In genomic region chrX:11807253-11807882, GRCm38 (mm10) we compare ENCODE assay signal across 8 mouse cellular contexts.
A peak's percentile ranks its signal among the peaks of the same experiment; 100 is the strongest.
DNase-seq lines count a peak whose midpoint lies in the region; ATAC-seq and TF ChIP-seq lines count a peak whose summit lies in the region.

No protein-coding gene starts in this region.

- no peaks in the 10 kb centered on the region for H3K9me3 ChIP-seq in forebrain, embryonic 16.5 days (ENCODE audit: control insufficient read depth, low read length)
- no peaks in the 10 kb centered on the region for H3K9me3 ChIP-seq in intestine, embryonic 16.5 days (ENCODE audit: control insufficient read depth, low read length)
- H3K9me3 ChIP-seq in limb, embryonic 14.5 days (ENCODE audit: control insufficient read depth, low read length), result no peaks in the 10 kb centered on the region
- H3K9me3 ChIP-seq in midbrain, postnatal 0 days (ENCODE audit: low read length), result no peaks in the 10 kb centered on the region

- peaks cover 15% of the 10 kb centered on the region for H3K4me1 ChIP-seq in forebrain, embryonic 16.5 days (replicated peaks; ENCODE audit: control insufficient read depth, insufficient read depth, low read length)
- 0 out of 2 replicates have a peak, but pooled peaks cover 4% of the 10 kb centered on the region for H3K4me1 ChIP-seq in intestine, embryonic 16.5 days (ENCODE audit: control insufficient read depth, insufficient read depth, low read length)
- H3K4me1 ChIP-seq in limb, embryonic 14.5 days (ENCODE audit: control insufficient read depth, insufficient read depth, low read length), result peaks cover 14% of the 10 kb centered on the region
- no peaks in the 10 kb centered on the region; the same call in 1 of the 2 replicates for H3K4me1 ChIP-seq in midbrain, postnatal 0 days (ENCODE audit: insufficient read depth, low read length)

- TF ChIP-seq POLR2A in limb, embryonic 14.5 days (IDR thresholded peaks at IDR 0.05; ENCODE audit: borderline replicate concordance, extremely low read depth, insufficient read depth, insufficient read length), result 0 out of 2 replicates have a peak, but pooled peaks have one; percentile 28

- TF ChIP-seq CTCF in gastrocnemius, adult 2 months (IDR thresholded peaks at IDR 0.05), result no peak
- no peak for TF ChIP-seq CTCF in midbrain, postnatal 0 days (IDR thresholded peaks at IDR 0.05)

- H3K9ac ChIP-seq in forebrain, embryonic 16.5 days (replicated peaks; ENCODE audit: low read depth, low read length), result peak overlapping the region; percentile 71
- peak overlapping the region; percentile 66 for H3K9ac ChIP-seq in intestine, embryonic 16.5 days (ENCODE audit: low read depth, low read length)
- H3K9ac ChIP-seq in limb, embryonic 14.5 days (ENCODE audit: low read depth, low read length, severe bottlenecking), result peak overlapping the region; percentile 58
- H3K9ac ChIP-seq in midbrain, postnatal 0 days (replicated peaks; ENCODE audit: low read length, poor library complexity, severe bottlenecking), result peak overlapping the region; percentile 65

- H3K27ac ChIP-seq in gastrocnemius, adult 2 months, result peak overlapping the region; percentile 71
- H3K27ac ChIP-seq in forebrain, embryonic 16.5 days (ENCODE audit: low read length), result peak overlapping the region; percentile 83
- peak overlapping the region; percentile 28; the same call in 1 of the 2 replicates for H3K27ac ChIP-seq in intestine, embryonic 16.5 days (ENCODE audit: low read length)
- H3K27ac ChIP-seq in limb, embryonic 14.5 days (replicated peaks; ENCODE audit: low read depth, low read length), result peak overlapping the region; percentile 38; the same call in 1 of the 2 replicates
- H3K27ac ChIP-seq in midbrain, postnatal 0 days (ENCODE audit: low read depth, low read length), result peak overlapping the region; percentile 38; the same call in 1 of the 2 replicates

- 4% methylated on average over 43 of the region's 71 CpGs for WGBS in forebrain, embryonic 16.5 days
- 5% methylated on average over 47 of the region's 71 CpGs for WGBS in intestine, embryonic 16.5 days
- 6% methylated on average over 47 of the region's 71 CpGs for WGBS in limb, embryonic 14.5 days
- WGBS in midbrain, postnatal 0 days, result 7% methylated on average over 33 of the region's 71 CpGs

- peak; percentile 56 for DNase-seq in gastrocnemius, adult 2 months
- no peak for DNase-seq in gastrocnemius, postnatal 36 days
- peak; percentile 33 for DNase-seq in adrenal gland, postnatal 10 days
- DNase-seq in limb, embryonic 14.5 days (ENCODE audit: low spot score), result peak; percentile 29
- peak; percentile 48 for DNase-seq in midbrain, postnatal 0 days (ENCODE audit: low spot score)
- DNase-seq in thymus, postnatal 4 days, result peak; percentile 41

- H3K36me3 ChIP-seq in forebrain, embryonic 16.5 days (ENCODE audit: control insufficient read depth, insufficient read depth), result no peaks in the 10 kb centered on the region
- no peaks in the 10 kb centered on the region for H3K36me3 ChIP-seq in intestine, embryonic 16.5 days (ENCODE audit: control insufficient read depth, insufficient read depth, low read length)
- H3K36me3 ChIP-seq in limb, embryonic 14.5 days (ENCODE audit: control insufficient read depth, insufficient read depth, low read length), result no peaks in the 10 kb centered on the region
- H3K36me3 ChIP-seq in midbrain, postnatal 0 days (ENCODE audit: insufficient read depth, low read length), result no peaks in the 10 kb centered on the region

- ATAC-seq in forebrain, embryonic 16.5 days, result peak; percentile 81
- ATAC-seq in intestine, embryonic 16.5 days, result peak; percentile 79
- ATAC-seq in limb, embryonic 14.5 days (ENCODE audit: low FRiP score, low read depth), result peak; percentile 68
- peak; percentile 69 for ATAC-seq in midbrain, postnatal 0 days (ENCODE audit: low FRiP score)

- H3K4me3 ChIP-seq in gastrocnemius, adult 2 months, result peak overlapping the region; percentile 76
- H3K4me3 ChIP-seq in forebrain, embryonic 16.5 days (replicated peaks; ENCODE audit: low read length), result peak overlapping the region; percentile 45
- H3K4me3 ChIP-seq in intestine, embryonic 16.5 days (ENCODE audit: low read length), result peak overlapping the region; percentile 52
- H3K4me3 ChIP-seq in limb, embryonic 14.5 days (replicated peaks; ENCODE audit: low read length), result peak overlapping the region; percentile 42
- peak overlapping the region; percentile 40 for H3K4me3 ChIP-seq in midbrain, postnatal 0 days (ENCODE audit: low read depth, low read length)

- H3K4me2 ChIP-seq in forebrain, embryonic 16.5 days (ENCODE audit: low read length), result peak overlapping the region; percentile 60
- peak overlapping the region; percentile 78 for H3K4me2 ChIP-seq in intestine, embryonic 16.5 days (ENCODE audit: low read depth, low read length)
- peak overlapping the region; percentile 65 for H3K4me2 ChIP-seq in limb, embryonic 14.5 days (replicated peaks; ENCODE audit: low read depth, low read length, severe bottlenecking)
- H3K4me2 ChIP-seq in midbrain, postnatal 0 days (ENCODE audit: low read depth, low read length, poor library complexity, severe bottlenecking), result peak overlapping the region; percentile 67

- intact Hi-C loops in gastrocnemius, adult 2 months (cut with DNase I), result loop anchor here (5.0 to 10.0 kb wide), 3 partner anchors 165 to 327 kb away; no protein-coding TSS in a partner anchor
- intact Hi-C loops in gastrocnemius, postnatal 36 days (cut with DNase I), result loop anchor here (5.0 to 10.0 kb wide), 2 partner anchors 175 to 447 kb away; no protein-coding TSS in a partner anchor

- H3K27me3 ChIP-seq in forebrain, embryonic 16.5 days (replicated peaks; ENCODE audit: control insufficient read depth, insufficient read depth, low read length), result peaks cover 6% of the 10 kb centered on the region; the same call in 1 of the 2 replicates
- H3K27me3 ChIP-seq in intestine, embryonic 16.5 days (replicated peaks; ENCODE audit: control insufficient read depth, insufficient read depth, low read length), result peaks cover 21% of the 10 kb centered on the region
- peaks cover 11% of the 10 kb centered on the region; the same call in 1 of the 2 replicates for H3K27me3 ChIP-seq in limb, embryonic 14.5 days (ENCODE audit: control insufficient read depth, insufficient read depth, low read length)
- H3K27me3 ChIP-seq in midbrain, postnatal 0 days (ENCODE audit: insufficient read depth, low read length), result peaks cover 6% of the 10 kb centered on the region; the same call in 1 of the 2 replicates

Comparison
In these comparisons a context has a peak if more than half of its experiments do, and no peak if none do; other contexts are left out.
1. DNase-seq: peak in gastrocnemius, adult 2 months (single experiment), adrenal gland, postnatal 10 days (single experiment), limb, embryonic 14.5 days (single experiment), midbrain, postnatal 0 days (single experiment) and thymus, postnatal 4 days (single experiment); none in gastrocnemius, postnatal 36 days (0 of 2).
2. H3K27ac ChIP-seq: peak in every context shown above with its lines; median percentile 83 in forebrain, embryonic 16.5 days; 71 in gastrocnemius, adult 2 months; 38 in limb, embryonic 14.5 days; 38 in midbrain, postnatal 0 days; 28 in intestine, embryonic 16.5 days.
3. Peak in every context shown above with its lines, with median percentiles within 50 percentile points of each other: H3K4me3 ChIP-seq, ATAC-seq, H3K4me2 ChIP-seq and H3K9ac ChIP-seq.